Mouse (Mus musculus): ENCODE results near the gene Dnm3. TPM values are rescaled to one million over a fixed set of nuclear protein-coding genes. Genes with fewer than 3 reads are reported as not detected.

Gene Dnm3
- total and polyA plus RNA-seq, 3 experiments = 3.3 to 18.1 (median 11.6) TPM

DNA sequence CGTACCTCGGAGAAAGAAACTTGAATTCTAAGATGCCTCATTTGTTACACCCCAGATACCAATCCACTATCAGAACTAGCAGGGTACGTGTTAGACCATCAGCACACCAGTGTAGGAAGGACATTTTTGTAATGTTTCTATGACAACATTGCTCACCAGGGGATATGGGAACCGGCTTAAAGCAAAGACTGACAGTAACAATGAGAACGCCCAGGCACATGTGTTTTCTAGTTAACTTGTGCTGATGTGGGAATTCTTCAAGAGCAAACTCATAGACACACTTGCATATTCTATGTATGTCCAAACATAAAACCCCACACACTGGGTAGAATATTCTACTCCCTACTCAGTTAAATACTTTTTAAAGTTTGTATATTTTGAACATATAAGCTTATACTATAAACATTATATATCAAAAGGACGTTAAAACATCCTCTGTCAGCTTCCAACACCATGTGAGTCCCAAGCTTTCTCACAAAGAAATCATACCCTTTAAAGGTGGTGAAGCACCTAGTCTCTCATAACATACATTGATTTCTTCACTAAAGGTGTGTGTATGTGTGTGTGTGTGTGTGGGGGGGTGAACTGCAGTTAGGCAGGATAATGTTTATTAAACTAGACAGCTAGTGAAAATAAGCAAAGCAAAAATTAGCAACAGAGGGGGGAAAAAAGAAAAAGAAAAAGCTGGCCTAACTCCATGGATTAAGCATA, 369.0 kb downstream of the Dnm3 start:
- no peak for DNase-seq

DNA sequence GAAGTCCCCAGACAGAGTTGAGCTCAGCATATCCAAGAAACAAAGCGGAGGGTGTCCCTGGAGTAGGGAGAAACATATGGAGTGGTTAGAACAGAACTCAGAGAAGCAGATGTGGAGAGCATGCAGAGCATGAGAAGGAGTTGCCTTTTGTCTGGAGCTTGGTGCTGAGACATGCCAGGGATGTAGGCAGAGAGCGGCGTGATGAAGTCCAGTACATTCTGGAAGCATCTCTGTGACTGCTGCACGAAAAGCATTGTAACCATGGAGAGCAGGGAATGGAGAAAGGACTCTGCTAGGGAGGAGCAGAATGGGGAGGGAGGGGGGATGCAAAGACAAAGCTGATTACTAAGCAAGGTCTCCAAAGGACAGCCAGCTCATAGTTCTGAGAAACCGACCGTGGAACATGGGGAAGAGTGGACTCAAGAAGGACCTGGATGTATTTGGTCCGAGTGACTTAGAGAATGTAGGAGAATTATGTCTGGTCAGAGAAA, 369.6 kb downstream of the Dnm3 start:
- DNase-seq = no peak

DNA sequence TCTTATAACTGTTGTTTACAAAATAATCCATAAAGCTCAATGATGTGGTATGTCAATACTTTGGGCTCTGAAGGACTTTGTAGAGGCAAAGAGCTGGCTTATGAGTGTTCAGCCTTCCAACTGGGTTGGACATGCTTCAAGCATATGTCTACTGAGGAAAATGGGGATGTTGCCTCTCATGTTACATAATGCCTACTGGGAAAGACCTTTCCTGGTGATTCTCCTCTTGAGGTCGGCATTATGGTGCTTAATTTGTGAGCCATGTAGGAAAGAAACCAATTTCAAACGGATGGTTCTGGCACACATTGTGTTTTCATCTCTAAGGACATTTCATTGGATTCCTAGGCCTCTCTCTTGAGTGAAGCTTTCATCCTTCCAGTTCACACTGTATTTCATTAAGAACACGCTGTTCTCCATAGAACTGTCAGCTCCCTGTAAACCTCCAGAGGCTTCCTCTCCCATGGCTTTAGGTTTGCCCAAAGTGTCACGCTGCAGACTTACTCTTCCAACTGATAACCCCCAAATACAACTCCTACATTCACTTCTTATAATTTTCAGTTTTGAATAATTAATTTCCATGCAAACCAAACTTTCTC, 370.7 kb downstream of the Dnm3 start:
- DNase-seq = no peak

DNA sequence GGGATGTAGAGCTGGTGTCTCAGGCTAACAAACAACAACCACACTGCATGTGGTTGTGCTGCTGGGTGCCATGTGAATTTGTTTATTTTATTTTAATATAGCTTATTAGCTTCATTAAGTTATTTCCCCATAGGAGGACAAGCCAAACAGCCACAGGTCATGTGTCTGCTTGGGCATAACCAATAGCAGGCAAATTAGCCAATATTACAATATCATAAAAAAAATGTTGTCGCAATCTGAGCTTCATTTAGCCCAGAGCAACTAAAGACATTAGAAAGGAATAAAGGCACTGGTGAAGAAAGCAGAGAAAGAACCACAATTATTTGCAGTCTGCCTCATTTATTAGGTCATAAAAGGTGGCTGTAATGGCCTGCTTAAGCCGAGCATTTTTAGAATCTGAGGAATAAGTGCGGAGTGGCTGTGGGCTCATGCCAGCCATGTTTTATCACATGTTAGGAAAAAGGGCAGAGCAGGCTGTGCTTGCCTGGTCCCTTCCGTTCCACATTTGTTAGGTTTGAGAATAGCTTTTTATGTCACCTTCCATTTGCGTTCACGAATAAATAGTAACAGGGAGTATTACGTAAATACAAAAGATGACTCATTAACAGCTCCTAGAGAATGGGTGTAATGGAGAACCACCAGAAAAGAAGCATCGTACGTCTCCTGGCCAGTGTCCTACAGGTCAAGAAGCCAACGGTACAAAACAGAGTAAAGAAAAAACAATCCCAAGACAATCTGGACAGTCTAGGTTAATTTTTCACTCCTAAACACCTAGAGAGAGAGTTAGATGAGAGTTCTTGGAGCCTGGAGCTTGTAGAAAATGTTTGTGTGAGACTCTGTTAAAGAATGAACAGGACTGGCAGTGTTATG, 376.6 kb downstream of the Dnm3 start:
- no peak for DNase-seq

DNA sequence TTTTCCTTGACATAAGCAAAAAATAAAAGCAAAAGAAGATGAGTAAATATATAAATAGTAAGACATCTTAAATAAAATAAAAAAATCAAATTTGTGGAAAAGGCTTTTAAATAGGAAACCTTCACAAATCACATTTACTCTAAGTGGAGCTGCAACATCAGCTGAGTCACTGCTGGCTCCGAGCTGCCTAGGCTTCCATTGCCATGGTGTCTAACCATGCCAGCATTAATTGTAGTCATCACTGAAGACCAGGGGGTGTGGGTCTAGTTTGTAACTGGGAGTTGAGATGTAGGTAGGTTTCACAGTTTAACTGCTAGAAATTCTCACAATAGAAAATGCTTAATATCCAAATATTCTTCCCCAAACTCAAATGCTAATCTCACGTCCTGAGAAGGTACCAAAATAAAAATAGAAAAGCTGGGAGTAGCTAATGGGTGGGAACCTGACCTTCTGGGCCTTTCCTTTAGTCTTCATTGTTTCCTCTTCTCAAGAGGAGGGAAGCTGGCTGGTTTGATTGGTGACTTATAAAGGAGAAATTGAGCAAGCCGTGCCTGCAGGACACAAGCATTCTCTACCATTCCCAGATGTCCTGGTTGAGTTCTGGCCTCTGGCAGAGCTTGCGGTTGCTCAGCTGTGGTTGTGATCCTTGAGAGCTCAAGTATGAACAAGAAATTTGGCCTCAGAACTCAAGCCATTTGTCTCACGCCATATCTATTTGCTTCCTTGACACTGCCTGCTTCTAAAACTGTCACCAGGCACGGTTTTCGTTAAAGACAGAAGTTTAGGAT, 377.6 kb downstream of the Dnm3 start:
- no peak for DNase-seq

DNA sequence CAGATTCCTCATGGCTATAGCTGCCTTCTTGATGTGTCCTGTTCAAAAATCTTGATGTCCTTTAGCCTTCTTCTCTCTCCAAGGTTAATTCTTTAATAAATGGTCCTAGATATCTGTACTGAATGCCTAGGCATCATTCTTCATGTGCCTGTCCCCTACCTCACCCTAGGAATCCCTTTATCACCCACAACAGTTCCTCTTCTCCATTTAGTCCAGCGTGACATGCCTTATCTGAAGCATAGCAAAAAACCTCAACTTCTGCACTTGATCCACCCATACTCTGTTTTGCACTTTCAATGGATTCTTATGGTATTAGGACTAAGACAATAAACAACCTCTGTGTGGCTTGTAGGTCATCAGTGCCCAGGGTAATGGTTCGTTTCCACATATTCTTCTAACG, 378.6 kb downstream of the Dnm3 start:
- DNase-seq = no peak

DNA sequence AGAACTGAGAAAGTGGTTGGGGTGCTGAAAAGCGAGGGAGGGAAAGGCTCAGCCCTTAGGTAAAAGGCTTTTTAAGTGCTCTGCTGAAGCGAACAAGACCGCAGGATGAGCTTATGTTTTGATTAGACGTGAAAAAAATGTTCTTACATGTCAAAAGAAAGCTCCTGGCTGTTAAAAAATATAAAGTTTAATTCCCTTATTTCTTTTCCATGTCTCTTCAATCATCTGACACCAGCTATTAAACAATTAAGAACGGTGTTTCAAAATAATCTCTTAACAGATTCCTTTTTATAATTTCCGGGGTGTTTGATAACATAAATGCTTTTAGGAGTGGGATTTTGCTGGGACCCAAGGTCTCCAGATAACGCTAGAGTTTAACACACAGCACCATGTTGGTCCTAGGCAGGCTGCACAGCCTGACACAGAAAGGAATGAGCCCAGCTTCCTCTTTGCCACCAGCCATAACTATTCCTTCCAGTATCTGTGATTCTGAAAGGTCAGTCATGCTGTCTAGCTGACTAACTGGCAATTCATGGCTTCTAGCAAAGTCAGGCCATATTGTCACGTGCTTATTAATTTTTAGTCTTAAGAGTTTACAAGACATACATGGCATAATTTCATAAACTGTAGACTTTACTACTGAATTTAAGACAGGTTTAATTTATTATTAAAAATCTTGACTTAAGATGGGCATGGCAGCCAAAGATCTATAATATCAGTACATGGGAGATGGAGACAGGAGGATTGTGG, 383.1 kb downstream of the Dnm3 start:
- no peak for DNase-seq

DNA sequence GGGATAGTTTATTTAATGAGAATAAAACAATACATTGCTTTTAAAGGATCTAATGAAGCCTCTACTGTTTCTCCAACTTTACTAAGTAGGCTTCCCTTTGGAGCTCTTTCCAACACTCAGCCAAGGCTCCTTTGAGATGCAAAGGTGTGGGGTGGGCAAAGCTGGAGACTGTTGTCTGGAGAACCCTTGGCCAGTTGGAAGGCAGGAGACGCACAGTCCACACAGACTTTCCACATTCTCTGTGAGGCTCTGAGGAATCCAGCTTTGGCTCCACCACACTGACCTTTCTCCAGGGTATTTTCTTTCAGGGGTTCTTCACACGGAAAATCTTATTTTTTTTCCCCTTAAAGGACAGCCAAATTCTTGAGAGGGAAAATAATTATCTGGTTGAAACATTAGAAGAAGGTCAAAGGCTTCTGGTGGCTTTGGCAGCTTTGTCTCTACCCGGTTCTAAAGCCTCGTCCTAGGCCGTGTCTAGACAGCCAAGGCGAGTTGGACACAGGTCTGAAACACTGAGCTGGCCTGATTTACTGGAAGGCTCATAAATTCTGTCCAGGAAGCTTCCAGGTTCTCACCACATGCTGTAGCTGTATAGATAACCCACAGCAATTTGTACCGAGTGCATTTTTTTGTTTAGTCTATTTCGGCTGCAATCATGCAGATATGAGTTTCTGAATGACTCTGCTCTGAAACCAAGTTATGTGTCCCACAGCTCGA, 383.9 kb downstream of the Dnm3 start:
- no peak for DNase-seq

DNA sequence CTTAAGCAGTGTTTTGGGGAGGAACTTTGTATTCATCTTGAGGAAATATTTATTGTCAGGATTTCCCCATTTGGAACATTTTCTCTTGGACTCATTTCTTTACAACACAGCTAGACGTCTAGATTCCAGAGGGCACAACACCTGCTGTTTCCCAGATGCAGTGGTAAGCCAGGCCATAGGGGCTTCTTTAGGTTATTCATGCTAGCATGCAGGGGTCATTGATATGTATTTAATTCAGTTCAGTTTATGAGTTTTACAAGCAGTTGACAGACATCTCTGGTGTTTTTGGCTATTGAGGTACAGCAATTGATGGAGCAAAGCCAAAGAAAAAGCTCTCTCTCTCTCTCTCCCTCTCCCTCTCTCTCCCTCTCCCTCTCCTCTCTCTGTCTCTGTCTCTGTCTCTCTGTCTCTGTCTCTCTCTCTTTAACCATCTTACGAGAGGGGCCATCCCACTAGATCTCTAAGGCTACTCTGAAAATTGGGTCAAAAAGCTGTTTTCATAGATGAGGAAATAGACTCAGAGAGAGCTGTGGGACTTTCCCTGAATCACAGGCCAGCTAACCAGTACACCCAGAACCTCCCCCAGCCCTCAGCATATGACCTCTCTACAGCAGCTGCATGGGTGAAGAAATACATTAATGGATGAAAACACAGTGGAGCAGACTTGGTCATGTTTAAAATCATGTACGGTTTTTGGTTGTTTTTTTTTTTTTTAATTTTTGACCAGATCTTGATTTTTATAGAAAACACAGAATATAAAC, 384.8 kb downstream of the Dnm3 start:
- DNase-seq = no peak

DNA sequence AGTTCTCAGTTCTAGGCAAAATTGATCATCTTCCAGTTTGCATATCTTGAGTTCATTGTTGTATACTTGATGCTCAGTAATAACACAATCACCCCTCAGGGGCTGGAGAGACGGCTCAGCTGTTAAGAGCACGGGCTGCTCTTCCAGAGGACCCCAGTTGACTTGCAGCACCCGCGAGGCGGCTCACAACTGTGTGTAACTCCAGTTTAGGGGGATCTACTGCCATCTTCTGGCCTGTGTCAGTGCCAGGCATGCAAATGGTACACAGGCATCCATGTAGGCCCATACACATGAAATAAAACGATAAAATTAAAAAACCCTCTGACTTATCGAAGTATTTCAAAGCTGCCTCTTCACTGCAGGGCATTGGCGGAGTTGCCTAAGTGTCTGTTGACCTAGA, 385.4 kb downstream of the Dnm3 start:
- DNase-seq = no peak

DNA sequence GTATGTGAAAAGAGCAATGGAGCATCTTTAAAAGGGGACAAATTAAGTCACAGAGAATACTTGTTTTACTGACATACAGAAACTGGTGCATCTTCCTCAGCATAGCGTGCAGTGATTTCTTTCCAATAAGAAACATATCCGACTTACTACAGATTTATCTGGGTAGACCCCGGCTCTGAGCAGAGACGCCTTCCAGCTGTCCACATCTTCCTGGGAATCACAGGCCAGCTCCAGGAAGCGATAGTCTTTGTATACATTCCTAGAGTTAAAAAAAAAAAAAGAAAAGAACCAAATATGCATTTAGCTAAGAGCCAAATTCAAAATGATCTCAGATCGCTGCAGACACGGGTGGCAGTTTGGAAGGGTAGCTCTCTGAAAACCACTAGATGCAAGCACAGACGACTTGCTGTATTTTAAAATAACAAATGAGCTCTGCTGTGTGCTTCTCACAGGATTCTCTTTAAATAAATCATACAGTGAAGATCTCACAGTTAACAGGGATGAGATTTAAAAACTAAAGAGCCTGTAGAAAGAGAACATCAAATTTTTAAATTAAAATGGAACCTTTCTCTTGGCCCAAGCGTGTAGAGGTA, 393.9 kb downstream of the Dnm3 start:
- DNase-seq = no peak

DNA sequence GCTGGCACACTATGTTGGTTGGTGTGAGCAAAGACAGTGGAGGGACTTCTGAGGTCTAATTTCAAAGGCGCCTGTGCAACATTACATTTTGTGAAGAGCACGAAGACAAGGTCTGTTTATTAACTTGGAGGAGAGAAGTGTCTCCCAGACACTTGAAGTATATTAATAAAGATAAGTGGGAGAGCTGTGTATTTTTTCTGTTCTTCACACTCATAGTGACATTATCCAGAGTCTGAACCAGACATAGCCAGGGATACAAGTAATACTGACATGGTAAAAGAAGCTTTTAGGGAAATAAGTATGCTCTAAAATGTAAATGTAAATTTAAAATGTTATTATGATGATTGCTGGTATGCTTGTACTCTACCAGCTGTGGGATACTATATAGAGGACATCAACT, 394.5 kb downstream of the Dnm3 start:
- DNase-seq = no peak

DNA sequence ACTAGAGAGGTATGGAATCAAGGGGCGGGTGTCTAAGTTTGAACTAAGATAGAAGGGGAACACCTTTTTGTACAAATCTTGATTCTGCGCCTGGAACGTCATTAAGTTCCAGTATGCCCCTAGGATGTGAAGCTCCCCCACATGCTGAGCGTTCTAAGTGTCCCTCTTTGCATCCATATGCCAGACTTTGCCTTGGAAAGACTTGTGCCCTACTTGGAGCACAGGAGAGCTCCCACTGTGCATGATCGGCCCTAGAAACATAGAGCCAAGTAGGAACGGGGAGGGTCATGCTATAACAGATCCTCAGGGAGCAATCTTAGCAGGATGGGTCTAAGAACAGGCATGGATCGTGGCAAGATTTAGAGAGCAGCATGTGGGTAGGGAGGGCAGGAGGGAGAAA, 395.1 kb downstream of the Dnm3 start:
- DNase-seq = no peak

DNA sequence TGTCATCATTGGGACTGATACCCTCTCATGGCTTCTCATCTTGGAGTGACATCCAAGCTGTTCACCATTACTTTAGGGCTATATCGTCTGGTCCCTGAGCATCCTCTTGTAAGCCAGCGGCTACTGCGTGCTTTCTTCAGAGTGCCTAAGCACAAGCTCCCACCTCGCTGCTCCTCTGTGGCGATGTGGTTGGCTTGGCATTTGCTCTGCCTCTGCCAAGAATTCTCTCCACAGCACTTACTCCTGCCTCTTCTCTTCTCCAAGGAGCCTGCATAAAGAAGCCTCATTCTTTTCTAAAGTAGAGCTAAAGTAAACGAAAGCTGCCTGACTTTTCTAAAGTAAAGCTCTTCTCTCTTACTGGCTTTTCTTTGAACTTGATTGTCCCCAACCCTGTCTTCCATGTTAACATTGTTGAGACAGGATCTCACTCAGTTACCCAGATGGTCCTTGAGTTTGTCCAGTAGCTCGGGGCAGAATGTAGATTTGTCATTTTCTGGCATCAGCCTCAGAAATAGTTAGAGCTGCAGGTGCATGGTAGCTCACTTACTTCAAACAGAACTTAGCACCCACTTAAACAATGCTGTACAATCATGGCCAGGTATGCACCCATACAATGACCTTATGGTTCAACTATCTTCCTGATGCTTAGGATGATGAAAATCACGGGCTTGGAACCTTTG, 396.0 kb downstream of the Dnm3 start:
- no peak for DNase-seq

DNA sequence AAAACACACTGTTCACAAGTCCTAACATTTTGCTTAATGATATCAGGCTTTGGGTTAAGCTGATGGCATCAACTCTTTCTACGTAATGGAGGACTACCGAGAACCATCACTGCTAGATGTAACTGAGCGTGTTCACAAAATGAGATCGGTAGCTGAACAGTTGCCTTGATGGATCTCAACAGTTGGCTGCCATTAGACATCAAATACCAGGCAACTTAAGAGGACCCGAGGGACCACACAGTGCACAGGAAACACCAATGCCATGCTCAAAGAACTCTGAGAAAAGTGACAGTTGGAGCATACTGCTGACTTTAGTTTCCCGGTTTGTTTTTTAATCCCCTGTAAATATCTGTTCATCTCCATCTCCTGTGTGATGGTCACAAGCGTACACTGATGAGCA, 397.8 kb downstream of the Dnm3 start:
- no peak for DNase-seq

DNA sequence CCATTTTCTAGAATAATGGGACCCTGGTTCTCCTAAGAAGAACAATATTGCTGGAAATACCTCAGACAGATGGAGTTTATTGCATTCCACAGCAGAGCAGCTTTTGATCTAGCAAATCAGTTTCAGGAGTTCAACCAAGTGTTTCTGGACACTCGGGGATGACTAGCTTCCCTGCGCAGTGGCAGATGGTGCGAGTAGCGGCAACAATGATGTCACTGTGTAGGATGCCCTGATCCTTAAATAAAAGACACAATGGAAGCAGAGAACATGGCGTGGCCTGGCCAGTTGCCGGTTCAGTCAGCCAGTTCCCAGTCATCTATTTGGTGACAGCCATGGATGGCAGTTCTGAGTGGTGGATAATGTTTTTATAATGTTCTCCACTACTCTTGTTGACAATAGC, 400.4 kb downstream of the Dnm3 start:
- DNase-seq = no peak

DNA sequence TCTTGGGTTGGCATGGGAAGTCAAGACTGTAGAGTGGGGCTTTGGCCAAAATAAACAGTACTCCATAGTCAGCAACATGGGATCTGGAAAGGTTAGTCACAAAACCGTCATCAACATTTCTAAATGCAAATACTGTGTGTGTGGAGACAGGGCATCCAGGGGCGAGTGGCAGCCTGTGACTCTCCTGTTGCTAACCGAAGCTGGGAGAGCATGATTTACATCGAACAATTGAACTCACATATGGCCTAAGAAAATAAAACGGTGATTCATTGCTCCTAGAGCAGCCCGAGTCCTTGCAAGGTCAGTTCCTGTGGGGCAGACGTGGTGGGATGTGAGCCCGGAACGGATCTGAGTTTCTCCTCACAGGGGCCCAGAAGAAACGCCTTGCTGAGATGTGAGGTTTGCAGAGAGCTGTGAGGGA, 401.2 kb downstream of the Dnm3 start:
- peak; percentile 8 for DNase-seq

DNA sequence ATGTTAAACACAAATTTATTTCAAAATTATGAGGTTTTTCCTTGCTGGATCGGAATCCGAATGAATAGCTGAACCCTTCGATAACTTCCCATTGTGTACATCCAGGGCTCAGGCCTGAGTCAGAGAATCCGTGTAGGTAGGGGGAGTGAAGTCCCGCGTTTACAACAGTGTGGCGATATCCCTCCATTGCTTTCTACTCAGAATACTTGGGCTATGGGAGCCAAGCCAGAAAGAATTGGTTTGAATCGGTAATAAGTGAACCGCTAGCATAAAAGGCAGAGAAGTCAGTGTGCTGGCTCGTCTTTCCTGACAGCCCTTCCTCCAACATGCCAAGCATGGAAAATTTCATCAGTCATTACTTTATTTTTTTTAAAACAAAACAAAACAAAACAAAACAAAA, 402.0 kb downstream of the Dnm3 start:
- no peak for DNase-seq

DNA sequence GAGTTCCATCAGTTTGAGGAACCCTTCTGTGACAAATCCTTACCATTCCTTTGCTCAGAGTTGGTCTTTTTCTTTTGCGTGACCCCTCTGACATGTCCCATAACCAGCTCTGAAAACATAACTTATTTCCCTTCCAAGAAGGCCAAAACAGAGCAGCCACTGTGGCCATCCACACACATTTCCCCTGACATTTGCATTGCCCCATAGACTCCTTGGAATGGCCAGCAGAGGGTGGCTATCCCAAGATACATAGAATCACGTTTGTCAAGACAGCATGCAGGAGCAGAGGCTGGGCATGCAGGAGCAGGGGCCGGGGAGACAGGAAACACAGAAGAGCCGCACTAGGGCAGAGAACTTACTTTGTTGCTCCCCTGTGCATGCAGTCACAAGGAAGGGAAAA, 402.4 kb downstream of the Dnm3 start:
- no peak for DNase-seq

All from adrenal gland, adult 2 months (tissue).